Mouse (Mus musculus) heart, embryonic 10.5 days (tissue): ENCODE measurements around the gene Pdzd9. TPM values are rescaled to one million over a fixed set of nuclear protein-coding genes. Genes with fewer than 3 reads are reported as not detected.
A peak's percentile ranks its signal among the peaks of the same experiment; 100 is the strongest.
"Not testable (repeated sequence)": the region's sequence is repeated elsewhere in the genome, so short reads cannot be mapped to it uniquely, and the experiment has no call there.

Experiments used
- DNase-seq: peaks from one replicate; pipeline ENCODE4 v3.0.0-alpha.2; 2017; ENCODE audit warnings: low spot score
- H3K27ac ChIP-seq: fragments of 300-500 bp; sonication (generic); 2 replicates; pipeline ENCODE4 v1.5.1; 2016; ENCODE audit warnings: mild to moderate bottlenecking
- H3K27me3 ChIP-seq: fragments of 300-500 bp; sonication (generic); 2 replicates; pipeline ENCODE4 v1.6.1; 2016; ENCODE audit warnings: mild to moderate bottlenecking; ENCODE audit not compliant: poor library complexity, insufficient read depth, severe bottlenecking
- H3K36me3 ChIP-seq: fragments of 300-500 bp; sonication (generic); 2 replicates; pipeline ENCODE4 v1.6.1; 2016; ENCODE audit warnings: mild to moderate bottlenecking, moderate library complexity
- H3K4me1 ChIP-seq: fragments of 300-500 bp; sonication (generic); 2 replicates; pipeline ENCODE4 v1.6.1; 2016; ENCODE audit warnings: mild to moderate bottlenecking
- H3K4me3 ChIP-seq: fragments of 300-500 bp; sonication (generic); 2 replicates; pipeline ENCODE4 v1.5.1; 2016; ENCODE audit warnings: mild to moderate bottlenecking, moderate library complexity
- H3K9me3 ChIP-seq: fragments of 300-500 bp; sonication (generic); 2 replicates; pipeline ENCODE4 v1.6.1; 2016; ENCODE audit warnings: mild to moderate bottlenecking, moderate library complexity
- WGBS: fragments of 180-500 bp; shearing (Covaris S2); methylation state at CpG from one replicate; pipeline ENCODE4 v1.1.7; 2016; 5-methylcytosine and 5-hydroxymethylcytosine counted together
- polyA plus RNA-seq: library from polyadenylated mRNA; unstranded; fragments of >200 nt; fragmentation: Nextera tagmentation; extraction: Ambion mirVana; gene quantifications from 2 replicates; pipeline ENCODE4 v1.2.1, GENCODE M21; 2016

Gene Pdzd9
- 0.31 and 0.40 TPM in 2 replicates for polyA plus RNA-seq

DNA sequence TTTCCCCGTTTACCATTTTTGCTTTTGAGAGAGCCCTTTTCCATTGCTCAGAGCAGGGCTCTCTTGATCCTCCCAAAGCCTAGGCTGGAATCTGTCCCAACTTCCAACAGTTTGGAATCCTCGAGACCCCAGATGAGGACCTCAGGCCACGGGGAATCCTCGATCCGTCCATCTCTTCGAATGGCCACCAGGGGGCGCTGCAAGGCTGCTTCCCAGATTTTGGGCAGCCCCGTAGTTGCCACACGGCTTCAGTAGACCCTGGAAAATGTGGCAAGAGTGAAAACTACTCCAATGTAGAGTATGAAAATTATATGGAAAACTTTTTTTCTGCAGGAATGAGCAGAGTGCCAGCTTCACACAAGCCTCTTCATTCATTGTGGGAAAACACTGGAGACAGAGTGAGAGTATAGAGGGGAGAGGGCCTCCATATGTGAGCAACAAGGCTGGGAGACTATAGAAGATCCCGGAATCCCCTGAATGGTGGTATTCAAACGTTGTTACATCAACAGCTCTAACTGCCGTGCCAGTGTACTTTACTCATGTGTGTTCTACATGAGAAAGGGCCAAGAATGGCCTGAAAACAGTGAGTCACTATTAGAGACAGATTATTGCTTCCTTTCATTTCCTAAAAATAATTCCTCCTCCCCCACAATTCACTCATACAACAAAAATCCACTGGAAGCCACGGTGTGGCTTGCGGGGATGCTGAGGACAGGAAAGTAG is at the start of gene Pdzd9:
Pdzd9 (minus strand) TSS at position 191 of the 723 bp plus-strand sequence.
- Histone ChIP-seq H3K36me3 (no peaks in the 10 kb centered on the region), H3K4me1 (peaks cover 7% of the 10 kb centered on the region), H3K27ac (no peak within 1 kb of the TSS), H3K4me3 (no peak within 1 kb of the TSS), H3K27me3 (no peaks in the 10 kb centered on the region), H3K9me3 (no peaks in the 10 kb centered on the region)
- WGBS = 22% methylated on average over 14 of the region's 14 CpGs
- peak; percentile 91 for DNase-seq

DNA sequence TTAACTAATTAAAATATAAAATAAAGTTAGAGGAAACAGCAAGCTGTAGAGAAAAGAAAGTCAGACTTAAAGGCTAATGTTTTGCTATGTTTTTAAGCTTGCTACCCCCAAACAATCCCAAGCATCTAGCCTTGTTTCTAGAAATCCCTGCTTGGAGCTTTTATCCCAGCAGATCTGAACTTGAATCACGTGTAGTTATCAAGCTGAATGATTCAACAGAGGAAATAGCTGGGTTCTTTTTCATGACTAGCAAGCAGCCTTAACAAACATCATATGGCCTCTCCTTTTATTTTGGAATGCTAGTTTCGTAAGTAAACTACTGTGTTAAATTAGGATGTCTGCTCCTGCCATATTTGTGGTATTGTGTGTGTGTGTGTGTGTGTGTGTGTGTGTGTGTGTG is 47.1 kb upstream of the Pdzd9 start:
- Histone ChIP-seq H3K9me3 (no peaks in the 10 kb centered on the region), H3K4me1 (no peaks in the 10 kb centered on the region), H3K27ac (no peak overlapping the region), H3K27me3 (no peaks in the 10 kb centered on the region), H3K36me3 (peaks cover 12% of the 10 kb centered on the region; the same call in 1 of the 2 replicates), H3K4me3 (no peak overlapping the region)
- no peak for DNase-seq
- WGBS = 85% methylated on average over 2 of the region's 2 CpGs

DNA sequence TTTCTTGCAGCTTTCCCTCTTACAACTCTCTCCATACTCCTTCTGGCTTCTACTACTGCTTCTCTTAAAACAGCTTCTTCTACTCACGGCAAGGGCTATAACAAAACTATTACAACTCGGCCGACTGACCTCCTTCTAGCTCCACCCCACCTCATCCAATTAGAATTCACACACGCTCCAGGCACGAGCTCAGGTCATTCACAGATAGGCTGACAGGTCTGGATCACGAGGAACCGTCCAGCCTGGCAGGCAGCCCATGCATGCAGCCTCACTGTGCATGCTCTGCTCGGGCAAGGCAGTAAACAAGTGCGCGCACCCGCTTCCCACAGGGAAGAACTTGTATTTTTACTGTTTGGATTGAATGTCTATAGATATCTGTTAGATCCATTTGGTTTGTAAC is 43.8 kb upstream of the Pdzd9 start:
- H3K27ac ChIP-seq, H3K4me1 ChIP-seq, DNase-seq, H3K4me3 ChIP-seq, H3K27me3 ChIP-seq, H3K9me3 ChIP-seq, H3K36me3 ChIP-seq: not testable (repeated sequence)
- 80% methylated on average over 11 of the region's 11 CpGs for WGBS

- no peak for DNase-seq
- H3K27ac ChIP-seq = no peak overlapping the region
- H3K9me3 ChIP-seq = no peaks in the 10 kb centered on the region
- WGBS = 86% methylated on average over 2 of the region's 2 CpGs
- peaks cover 7% of the 10 kb centered on the region; the same call in 1 of the 2 replicates for H3K36me3 ChIP-seq
- H3K27me3 ChIP-seq = no peaks in the 10 kb centered on the region
- H3K4me3 ChIP-seq = no peak overlapping the region
- H3K4me1 ChIP-seq = no peaks in the 10 kb centered on the region
Measured at GRCm38 (mm10) chr7:120713225-120713624, 43.1 kb upstream of the Pdzd9 start.

DNA sequence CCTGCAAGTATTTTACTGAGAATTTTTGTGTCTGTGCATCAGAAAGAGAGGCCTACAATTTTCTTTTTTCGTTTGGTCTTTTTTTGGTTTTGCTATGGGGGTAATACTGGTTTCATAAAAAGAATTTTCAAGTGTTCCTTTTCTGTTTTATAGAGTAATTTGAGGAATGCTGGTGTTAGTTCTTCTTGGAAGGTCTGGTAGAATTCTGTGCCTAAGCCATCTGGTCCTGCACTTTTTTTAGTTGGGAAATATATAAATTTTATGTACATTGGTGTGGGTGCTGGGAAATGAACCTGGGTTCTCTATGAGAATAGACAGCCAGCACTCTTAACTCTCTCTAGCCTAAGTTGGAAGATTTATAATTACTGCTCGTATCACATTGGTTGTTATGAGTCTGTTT is 41.9 kb upstream of the Pdzd9 start:
- Histone ChIP-seq H3K4me1 (no peaks in the 10 kb centered on the region), H3K4me3 (no peak overlapping the region), H3K27ac (no peak overlapping the region), H3K9me3 (no peaks in the 10 kb centered on the region), H3K36me3 (peaks cover 7% of the 10 kb centered on the region; the same call in 1 of the 2 replicates), H3K27me3 (no peaks in the 10 kb centered on the region)
- DNase-seq = no peak
- 93% methylated on average over 2 of the region's 2 CpGs for WGBS

DNA sequence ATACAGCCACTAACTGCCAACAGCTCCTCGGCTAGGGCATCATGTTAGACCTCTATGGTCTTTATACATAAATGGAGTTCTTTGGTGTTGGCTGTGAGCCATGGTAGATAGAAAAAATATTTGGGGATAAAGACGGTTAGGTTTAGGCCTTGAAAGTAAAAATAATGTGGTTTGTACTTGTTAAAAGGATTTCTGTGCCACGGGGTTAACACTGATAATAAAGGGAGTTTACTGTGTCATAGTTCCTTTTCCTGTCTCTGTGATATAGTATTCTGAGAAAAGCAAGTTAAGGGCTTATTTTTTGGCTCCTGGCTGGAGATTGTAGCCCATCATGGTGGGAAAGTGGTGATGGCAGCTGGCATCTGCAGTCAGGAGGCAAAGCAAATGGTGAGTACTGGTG is 33.7 kb upstream of the Pdzd9 start:
- WGBS = 65% methylated on average over 3 of the region's 3 CpGs
- no peaks in the 10 kb centered on the region for H3K27me3 ChIP-seq
- DNase-seq = no peak

DNA sequence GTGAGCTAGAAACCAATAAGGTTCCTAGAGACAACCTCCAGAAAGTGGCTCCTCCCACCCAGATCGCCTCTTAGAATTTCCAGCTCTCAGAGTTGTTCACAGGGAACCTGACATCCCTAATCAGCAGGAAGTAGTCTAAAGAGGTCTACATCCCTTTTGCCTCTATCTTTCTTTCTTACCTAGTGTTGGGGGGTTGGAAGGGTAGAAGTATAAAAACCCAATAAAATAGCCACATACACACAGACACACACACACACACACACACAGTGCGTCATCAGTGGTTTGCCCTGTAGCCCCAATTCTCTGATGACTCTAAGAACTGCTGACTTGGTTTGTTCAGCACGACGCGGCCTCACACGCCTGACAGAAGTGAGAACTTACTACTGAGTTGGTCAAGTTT is 29.4 kb upstream of the Pdzd9 start:
- 87% methylated on average over 6 of the region's 6 CpGs for WGBS
- Histone ChIP-seq H3K4me1 (peaks cover 15% of the 10 kb centered on the region; the same call in 1 of the 2 replicates), H3K9me3 (no peaks in the 10 kb centered on the region), H3K27me3 (no peaks in the 10 kb centered on the region), H3K27ac (no peak overlapping the region), H3K4me3 (no peak overlapping the region), H3K36me3 (peaks cover 7% of the 10 kb centered on the region; the same call in 1 of the 2 replicates)
- DNase-seq = no peak

More for the DNA sequence above, 33.7 kb upstream of the Pdzd9 start:
- H3K36me3 ChIP-seq = no peaks in the 10 kb centered on the region
- peaks cover 14% of the 10 kb centered on the region; the same call in 1 of the 2 replicates for H3K4me1 ChIP-seq
- no peak overlapping the region for H3K27ac ChIP-seq
- no peaks in the 10 kb centered on the region for H3K9me3 ChIP-seq
- H3K4me3 ChIP-seq = no peak overlapping the region

- Histone ChIP-seq H3K27ac (no peak overlapping the region), H3K4me3 (no peak overlapping the region), H3K27me3 (no peaks in the 10 kb centered on the region), H3K9me3 (no peaks in the 10 kb centered on the region), H3K4me1 (peaks cover 8% of the 10 kb centered on the region; the same call in 1 of the 2 replicates), H3K36me3 (peaks cover 15% of the 10 kb centered on the region)
- 86% methylated on average over 2 of the region's 2 CpGs for WGBS
- DNase-seq = no peak
Measured at GRCm38 (mm10) chr7:120696331-120696730, 26.2 kb upstream of the Pdzd9 start.

DNA sequence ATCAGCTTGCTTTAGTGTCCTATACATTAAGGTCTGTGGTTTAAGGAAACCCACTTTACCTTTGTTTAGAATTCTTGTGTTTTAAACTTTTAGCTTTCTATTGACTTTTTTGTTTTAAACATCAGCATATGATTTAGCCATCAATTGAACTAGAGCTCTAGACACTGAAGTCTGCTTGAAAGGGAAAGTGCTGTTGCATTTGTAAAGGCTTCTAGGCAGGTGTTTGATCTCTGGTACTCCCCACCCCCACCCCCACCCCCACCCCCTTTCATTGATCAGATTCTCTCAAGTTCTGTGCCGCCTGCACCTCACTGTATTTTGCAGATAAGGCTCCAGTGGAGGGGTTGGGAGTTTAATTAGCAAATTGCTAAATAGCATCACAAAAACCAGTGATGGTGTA is 25.5 kb upstream of the Pdzd9 start:
- no peak overlapping the region for H3K27ac ChIP-seq
- H3K36me3 ChIP-seq = peaks cover 19% of the 10 kb centered on the region
- H3K4me1 ChIP-seq = peaks cover 8% of the 10 kb centered on the region; the same call in 1 of the 2 replicates
- no peaks in the 10 kb centered on the region for H3K9me3 ChIP-seq
- no peak for DNase-seq
- 65% methylated on average over 1 of the region's 1 CpGs for WGBS
- H3K27me3 ChIP-seq = no peaks in the 10 kb centered on the region
- no peak overlapping the region for H3K4me3 ChIP-seq

- no peak for DNase-seq
- WGBS = 41% methylated on average over 6 of the region's 6 CpGs
- Histone ChIP-seq H3K4me3 (no peak overlapping the region), H3K27me3 (no peaks in the 10 kb centered on the region), H3K27ac (no peak overlapping the region), H3K9me3 (no peaks in the 10 kb centered on the region), H3K4me1 (peaks cover 8% of the 10 kb centered on the region; the same call in 1 of the 2 replicates), H3K36me3 (peaks cover 23% of the 10 kb centered on the region)
Measured at GRCm38 (mm10) chr7:120695196-120695595, 25.1 kb upstream of the Pdzd9 start.

DNA sequence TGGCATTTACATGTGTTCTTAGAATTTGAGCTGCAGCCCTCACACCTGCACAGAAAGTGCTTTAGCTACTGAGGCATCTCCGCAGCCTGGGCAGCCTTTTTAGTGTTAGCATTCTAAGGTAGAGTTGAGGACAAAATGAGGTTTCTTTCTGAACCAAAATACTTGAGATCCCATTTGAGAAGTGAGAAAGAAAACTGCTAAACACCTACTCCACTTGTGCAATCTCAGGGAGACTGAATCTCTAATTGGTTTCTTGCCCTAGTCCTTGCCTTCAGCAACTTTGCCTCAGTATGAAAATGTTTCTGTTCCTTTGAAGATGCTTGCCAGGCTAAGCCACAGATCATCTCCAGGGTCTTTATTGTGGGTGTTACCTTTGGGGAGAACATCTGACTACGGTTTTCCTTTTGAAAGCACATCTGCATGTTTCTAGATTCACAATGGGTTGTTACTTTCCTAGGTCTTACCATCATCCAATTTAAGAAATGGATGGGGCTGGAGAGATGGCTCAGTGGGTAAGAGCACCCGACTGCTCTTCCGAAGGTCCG is 23.8 kb upstream of the Pdzd9 start:
- Histone ChIP-seq H3K9me3 (no peaks in the 10 kb centered on the region), H3K36me3 (peaks cover 23% of the 10 kb centered on the region), H3K27ac (no peak overlapping the region), H3K4me1 (peaks cover 4% of the 10 kb centered on the region; the same call in 1 of the 2 replicates), H3K27me3 (no peaks in the 10 kb centered on the region), H3K4me3 (no peak overlapping the region)
- no peak for DNase-seq
- 96% methylated on average over 5 of the region's 5 CpGs for WGBS

DNA sequence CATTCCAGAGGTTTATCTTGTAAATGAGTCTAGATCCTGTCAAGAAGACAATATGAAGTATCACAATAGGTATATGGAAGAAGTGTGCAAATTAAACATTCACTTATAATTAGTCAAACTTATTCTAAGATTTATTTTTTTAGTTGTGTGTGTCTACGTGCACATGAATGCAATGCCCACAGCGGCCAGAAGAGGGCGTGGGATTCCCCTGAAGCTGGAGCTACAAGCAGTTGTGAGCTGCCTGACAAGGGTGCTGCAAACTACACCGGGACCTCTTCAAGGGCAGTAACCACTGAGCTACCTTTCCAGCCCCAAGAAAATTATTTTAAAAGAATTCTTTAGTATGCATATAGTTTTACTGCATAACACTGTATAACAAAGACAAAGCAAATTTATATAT is 20.5 kb upstream of the Pdzd9 start:
- Histone ChIP-seq H3K4me1 (peaks cover 13% of the 10 kb centered on the region), H3K27ac (no peak overlapping the region), H3K4me3 (no peak overlapping the region), H3K27me3 (no peaks in the 10 kb centered on the region), H3K36me3 (peaks cover 17% of the 10 kb centered on the region), H3K9me3 (no peaks in the 10 kb centered on the region)
- DNase-seq = no peak
- WGBS = 62% methylated on average over 4 of the region's 4 CpGs

DNA sequence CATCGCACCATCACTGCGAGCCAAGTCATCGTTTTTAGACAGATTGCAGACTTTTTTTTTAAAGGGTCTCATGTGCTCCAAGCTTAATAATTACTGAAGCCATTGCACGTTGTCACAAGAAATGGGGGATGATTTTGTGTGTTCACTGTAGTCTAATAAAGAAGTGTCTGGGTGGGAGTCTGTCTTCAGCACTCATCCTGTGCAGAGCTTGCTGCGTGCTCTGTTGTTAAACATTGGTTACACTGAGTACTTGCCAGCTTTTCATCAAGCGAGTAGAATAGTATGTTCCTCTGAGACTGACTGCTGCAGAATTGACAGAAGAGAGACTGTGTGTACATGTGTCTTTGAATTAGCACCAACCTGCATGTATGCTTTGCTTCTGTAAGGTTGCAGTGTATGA is 15.1 kb upstream of the Pdzd9 start:
- H3K36me3 ChIP-seq = no peaks in the 10 kb centered on the region
- no peaks in the 10 kb centered on the region for H3K27me3 ChIP-seq
- DNase-seq = no peak
- whole genome bisulfite sequencing = 92% methylated on average over 6 of the region's 6 CpGs
- H3K27ac ChIP-seq = no peak overlapping the region
- H3K9me3 ChIP-seq = no peaks in the 10 kb centered on the region
- no peak overlapping the region for H3K4me3 ChIP-seq
- H3K4me1 ChIP-seq = peaks cover 33% of the 10 kb centered on the region
